2 mouse cellular contexts compared by ENCODE assay signal in genomic region chr1:132349049-132349448, GRCm38 (mm10). TPM values are rescaled to one million over a fixed set of nuclear protein-coding genes. Genes with fewer than 3 reads are reported as not detected.
"Had no signal": no experiment of that assay in that cellular context is flagged by ENCODE, and none has a peak within 500 bp of the region (broad histone marks: within the 10 kb centered on the region; RNA-seq: fewer than 3 reads in every experiment).

No protein-coding gene starts in this region.

RNA-seq across cellular contexts. Expression of gene Klhdc8a, which starts 50.6 kb away (rescaled TPM):
- total RNA-seq: hematopoietic stem cell, adult 5-6 weeks had no signal
- polyA plus RNA-seq: inflammation-experienced regulatory T-cells, adult 6 months had no signal
